Mouse (Mus musculus): Measurements from ENCODE around the gene H2-Aa. TPM values are rescaled to one million over a fixed set of nuclear protein-coding genes. Genes with fewer than 3 reads are reported as not detected.
A peak's percentile ranks its signal among the peaks of the same experiment; 100 is the strongest.
"Not testable (repeated sequence)": the region's sequence is repeated elsewhere in the genome, so short reads cannot be mapped to it uniquely, and the experiment has no call there.

The H2-Aa gene
- total RNA-seq (2022) = 100 to 1,000 TPM in 3 of 4 experiments, 10 to 100 TPM in 1; 77.6 to 181 (median 140) TPM

DNA sequence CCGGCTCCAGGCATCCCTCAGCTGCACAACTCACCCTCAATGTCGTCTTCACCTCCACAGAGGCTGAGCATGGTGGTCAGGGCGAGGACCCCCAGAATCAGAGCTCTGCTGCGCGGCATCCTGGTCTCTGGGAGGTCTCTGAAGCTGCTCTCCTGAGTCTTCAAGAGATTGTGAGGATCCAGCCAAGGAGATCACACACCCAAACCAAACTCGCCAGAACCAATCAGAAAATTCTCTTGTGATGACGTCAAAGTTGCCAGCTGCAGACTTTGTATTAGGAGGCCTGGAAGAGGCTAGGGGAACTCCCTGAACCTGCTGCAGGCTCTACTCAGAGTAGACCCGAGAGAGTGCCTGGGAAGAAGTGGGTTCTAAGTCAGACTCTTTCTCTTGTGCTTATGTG lies at the start of gene H2-Aa:
Gene H2-Aa (minus strand): TSS at position 176 of the 400 bp plus-strand sequence.
- peak; percentile 86 for DNase-seq

DNA sequence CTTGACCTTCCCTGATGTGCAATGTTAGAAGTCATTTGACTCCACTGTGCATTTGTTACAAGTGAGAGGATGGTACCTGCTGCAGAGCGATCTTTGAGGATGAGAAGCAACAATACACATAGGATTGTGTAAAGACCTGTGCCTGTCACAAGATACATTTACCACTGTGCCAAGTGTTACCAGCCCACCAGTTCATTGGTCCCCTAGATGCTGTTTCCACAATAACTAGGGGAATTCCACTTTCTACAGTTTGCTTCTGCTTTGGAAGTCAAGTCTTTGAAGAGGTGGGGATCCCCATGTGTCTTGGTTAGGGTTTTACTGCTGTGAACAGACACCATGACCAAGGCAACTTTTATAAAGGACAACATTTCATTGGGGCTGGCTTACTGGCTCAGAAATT lies 43.6 kb upstream of the H2-Aa start:
- no peak for DNase-seq

DNA sequence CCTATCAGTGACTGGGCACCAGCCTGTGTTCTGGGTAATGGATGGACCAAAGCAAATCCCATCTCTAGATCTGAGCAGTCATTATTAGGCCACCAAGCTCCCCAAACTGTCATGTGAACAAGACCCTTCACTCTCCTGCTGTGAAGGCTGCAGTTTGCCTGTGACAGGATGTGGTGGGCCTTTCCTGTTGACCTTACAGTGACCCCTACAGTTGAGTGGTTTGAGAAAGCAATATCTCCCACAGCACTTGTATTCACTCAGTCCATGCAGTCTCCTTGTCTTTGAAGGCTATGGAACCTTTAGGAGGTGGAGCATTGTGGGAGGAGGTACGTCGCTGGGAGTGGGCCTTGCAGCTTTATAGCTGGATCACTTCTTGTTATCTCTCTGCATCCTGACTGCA lies 42.2 kb upstream of the H2-Aa start:
- DNase-seq = no peak

DNA sequence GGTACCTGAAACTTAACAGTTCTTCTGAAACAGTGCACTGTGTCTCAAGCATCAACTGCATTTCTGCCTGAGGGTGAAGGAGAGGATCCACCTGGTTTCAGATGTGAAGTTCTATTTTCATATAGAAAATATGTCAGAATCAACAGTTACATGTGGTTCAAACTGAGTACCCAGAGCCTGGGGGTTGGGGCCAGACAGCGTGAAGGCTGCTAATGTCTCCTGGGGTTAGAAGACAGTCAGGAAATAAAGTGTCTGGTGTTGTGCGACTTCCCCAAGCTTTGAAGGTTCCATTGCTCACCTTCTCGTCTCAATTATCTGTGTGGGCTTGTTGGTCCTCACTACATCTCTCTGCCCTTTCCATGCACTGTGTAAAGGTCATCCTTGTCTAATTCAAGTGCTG lies 38.8 kb upstream of the H2-Aa start:
- no peak for DNase-seq

DNA sequence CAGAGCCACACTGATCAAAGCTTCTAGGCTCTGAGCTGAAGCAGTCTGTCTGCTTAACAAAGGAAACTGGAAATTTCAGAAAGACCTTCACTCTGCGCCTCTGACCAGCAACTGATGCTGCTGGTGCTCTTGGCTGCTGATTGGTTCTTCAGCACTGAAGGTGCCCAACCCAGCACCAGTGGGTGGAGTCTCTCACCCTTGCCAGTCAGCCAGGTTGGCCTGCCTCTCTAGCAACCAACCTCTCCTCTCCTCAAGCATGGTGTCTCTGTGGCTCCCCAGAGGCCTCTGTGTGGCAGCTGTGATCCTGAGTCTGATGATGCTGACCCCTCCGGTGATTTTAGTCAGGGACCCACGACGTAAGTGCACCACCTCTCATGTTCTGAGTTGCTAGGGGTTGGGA lies 37.8 kb upstream of the H2-Aa start, which contains the start of gene H2-Eb2:
Gene H2-Eb2 (plus strand): TSS at position 230 of the 400 bp plus-strand sequence.
- no peak for DNase-seq

DNA sequence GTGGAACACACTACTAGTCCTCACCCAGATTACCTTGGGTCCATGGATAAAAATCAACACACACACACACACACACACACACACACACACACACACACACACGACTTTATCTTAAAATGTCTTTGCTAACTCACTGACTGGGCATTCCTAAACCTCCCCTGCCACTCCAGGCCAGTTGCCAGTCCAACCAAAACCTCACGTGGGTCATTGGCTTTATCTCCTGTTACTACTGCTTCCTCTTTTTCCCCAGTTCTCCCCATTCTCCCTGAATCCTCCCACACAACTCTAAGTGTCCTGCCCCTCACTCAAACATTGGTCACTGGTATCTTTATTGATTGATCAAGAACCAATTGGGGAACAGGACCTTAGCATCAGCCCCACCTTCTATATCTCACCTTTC lies 29.7 kb upstream of the H2-Aa start:
- no peak for DNase-seq

DNA sequence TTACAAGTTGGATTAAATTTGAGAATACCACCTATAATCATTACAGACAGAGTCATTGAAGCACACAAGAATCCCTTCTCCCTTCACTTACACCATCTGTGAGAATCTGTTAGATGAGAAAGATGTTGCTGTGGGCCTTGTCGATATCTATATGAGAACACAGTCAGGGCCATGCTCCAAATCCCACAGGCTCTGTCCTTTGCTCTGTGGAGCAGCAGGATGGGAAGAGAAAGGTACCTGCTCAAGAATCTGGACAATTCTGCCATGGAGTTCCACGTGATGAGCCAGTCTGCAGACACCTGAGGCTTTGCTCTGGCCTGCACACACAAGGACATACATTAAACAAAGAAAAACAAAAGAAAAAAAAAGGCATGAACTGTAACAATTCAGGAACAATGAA lies 29.1 kb upstream of the H2-Aa start:
- no peak for DNase-seq

DNA sequence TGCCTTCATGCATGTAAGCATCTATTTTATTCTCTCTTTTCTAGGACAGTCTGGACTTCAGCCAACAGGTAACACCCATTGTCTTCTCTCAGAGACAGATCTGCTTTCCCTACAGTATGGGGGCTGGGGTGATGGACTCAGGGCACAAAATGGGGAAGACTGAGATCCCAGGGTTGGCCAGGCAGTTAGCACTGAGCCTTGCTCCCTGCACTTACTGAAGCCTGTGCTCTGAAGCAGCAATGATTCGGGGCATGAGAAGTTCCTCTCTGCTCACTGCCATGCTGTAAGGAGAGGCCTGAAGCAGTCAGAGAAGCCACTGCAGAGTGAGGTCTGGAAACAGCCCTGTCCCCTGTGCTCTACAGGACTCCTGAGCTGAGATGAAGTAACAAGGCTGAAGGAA lies 27.9 kb upstream of the H2-Aa start:
- no peak for DNase-seq

DNA sequence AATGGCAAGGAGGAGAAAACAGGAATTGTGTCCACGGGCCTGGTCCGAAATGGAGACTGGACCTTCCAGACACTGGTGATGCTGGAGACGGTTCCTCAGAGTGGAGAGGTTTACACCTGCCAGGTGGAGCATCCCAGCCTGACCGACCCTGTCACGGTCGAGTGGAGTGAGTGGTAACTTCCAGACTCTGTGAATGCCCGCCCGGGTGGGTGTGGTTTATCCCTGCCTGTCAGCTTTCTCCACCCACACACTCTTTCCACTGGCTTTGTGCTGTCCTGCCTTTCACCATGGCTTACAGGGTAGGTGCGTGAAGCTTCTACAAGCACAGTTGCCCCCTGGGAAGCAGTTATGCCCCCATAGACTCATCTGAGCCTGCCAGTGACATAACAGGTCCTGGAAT lies 26.7 kb upstream of the H2-Aa start:
- no peak for DNase-seq

DNA sequence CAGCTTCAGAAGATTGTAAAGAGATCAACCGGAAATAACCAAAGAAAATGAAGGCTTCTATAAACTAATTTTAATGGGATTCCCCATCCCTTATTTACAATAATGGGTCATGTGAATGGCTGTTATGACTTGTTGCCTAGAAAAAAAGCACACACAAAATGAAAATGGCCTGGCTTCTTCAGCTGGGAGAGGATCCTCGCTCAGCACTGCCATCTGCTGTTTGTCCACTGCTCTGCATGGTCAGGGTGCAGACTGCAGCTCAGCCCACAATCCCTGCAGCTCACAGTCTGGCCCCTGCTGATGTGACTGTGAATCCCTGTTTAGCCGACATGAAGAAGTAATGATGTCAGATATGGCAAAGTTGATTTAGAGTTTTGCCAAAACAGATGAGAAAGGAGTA lies 25.8 kb upstream of the H2-Aa start:
- peak; percentile 47 for DNase-seq

DNA sequence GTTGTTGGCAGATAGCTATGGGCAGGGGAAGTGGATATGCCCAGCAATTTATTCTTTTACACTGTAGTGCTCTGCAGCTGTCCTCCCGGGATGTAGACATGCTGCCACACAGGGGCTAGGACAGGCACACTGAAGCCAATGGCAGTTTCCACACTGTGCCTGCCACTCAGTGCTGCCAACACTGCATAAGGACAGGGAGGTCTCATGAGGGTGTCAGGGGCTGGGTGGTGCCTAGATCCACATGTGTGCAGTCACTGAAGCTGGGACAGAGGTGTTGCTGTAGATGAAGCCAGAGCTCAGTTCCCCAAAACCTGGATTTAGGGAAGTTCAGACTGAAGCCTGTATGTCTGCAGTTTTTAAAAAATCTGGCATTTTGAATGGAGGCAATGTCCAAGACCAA lies 24.6 kb upstream of the H2-Aa start:
- DNase-seq = no peak

DNA sequence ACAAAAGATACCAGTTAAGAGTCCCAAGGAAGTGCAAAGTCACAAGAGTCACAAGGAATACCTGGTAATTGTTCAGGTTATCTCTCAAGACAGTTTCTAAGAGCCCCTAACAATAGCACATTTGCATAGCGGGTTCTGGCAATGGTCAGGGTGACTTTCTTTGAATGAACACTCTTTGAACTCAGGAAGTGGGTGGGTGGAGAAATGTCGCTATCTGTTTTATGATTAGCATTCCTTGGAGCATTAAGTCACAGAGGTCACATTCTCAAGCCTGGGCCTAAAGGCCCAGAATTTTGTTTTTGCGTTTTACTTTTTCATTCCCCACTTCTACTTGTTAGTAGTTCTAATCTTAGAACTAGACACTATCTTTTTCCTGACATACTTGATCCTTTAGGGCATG lies 22.9 kb upstream of the H2-Aa start:
- DNase-seq = not testable (repeated sequence)

DNA sequence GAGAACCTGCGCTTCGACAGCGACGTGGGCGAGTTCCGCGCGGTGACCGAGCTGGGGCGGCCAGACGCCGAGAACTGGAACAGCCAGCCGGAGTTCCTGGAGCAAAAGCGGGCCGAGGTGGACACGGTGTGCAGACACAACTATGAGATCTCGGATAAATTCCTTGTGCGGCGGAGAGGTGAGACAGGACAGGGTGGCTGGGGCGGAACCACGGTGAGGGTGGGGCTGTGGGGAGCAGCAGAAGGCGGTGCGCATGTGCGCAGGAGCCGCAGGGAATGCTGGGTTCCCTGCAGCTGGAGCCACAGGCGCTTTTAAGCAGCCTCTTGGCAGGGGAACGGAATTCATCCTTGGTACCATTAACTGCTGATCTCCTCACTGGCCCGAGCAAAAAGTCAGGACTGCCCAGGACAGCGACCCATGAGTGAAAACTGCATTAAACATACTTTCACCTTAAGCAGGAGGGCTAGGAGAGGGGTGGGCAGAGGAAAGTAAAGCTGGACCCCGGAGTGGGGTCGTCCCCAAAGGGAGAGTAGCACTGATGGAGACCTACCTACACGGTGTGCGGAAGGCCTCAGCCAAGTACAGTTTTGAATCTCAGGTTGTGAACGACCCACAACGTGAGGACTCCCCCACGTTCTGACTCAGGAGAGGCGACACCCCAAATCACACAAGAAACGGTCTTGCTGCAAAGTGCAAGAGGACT lies 22.2 kb upstream of the H2-Aa start:
- DNase-seq = peak; percentile 52

DNA sequence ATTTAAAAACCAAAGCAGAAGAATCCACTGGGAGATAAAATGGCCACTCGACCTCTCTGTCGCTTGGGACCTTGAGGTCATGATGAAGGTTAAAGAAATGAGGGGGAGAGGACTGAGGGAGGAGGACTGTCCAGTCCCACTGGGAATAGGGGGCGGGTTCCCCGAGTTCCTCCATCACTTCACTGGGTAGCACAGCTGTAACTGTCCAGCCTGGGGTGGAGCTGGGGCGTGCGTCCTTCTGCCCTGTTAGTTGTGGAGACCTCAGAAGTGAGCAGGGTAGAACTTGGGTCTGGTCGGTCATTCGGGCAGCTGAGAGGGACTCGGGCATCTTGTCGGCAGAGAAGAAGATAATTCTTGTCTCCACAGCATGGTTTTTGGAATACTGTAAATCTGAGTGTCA lies 21.6 kb upstream of the H2-Aa start:
- no peak for DNase-seq

DNA sequence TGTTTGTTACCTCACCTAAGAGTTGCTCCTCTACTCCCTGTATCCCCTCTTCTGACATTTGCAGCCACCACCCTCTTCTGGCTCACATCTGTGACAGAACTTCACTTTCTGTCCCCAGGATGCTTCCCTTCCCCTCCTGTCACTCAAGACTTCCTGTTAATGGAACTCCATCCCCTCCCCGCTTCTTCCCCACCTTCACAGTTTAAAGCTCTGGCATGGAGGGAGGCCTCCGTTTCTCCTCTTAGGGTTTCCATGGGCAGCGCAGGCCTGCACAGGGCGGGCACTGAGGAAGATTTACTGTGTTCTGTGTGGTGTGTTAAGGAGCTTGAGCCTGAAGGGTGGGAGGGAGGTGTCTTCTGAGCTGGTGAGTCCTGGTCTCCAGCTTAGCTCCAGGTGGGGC lies 20.5 kb upstream of the H2-Aa start:
- no peak for DNase-seq

DNA sequence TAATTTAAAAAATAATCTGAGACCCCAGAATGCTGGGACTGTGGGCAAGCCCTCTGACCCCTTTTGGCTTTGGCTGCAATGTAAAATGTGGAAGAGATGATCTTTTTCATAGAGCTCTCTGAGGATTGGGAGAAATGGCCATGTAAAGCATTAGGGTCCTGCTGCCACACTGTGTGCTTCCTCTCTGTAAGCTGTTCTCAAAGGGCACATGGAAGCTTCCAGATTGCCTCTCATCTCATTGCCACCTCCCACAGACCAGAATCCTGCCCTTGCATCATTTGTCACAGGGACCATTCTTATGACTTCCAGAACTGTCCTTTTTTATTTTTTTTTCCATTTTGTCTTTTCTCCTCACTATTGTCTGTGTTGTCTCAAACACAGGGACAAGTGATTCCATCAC lies 19.6 kb upstream of the H2-Aa start:
- no peak for DNase-seq

DNA sequence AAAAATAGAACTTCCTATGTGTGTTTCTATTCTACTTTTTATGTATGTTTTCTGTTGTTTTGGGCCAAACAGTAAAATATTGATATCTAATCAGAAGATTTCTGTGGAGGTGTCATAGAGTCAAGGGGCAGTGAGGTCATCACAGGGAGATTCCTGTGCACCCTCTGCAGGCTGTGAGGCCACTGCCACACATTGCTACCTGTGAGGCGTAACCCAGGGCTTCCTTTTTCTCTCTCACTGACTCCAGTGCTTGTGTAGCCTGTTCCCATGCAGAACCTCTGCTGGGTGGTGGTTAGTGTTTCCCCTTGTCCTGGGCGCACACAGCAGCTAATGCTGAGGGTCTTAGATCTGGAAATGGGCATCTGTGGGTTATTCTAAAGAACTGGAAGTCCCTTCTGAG lies 18.8 kb upstream of the H2-Aa start:
- DNase-seq = no peak

DNA sequence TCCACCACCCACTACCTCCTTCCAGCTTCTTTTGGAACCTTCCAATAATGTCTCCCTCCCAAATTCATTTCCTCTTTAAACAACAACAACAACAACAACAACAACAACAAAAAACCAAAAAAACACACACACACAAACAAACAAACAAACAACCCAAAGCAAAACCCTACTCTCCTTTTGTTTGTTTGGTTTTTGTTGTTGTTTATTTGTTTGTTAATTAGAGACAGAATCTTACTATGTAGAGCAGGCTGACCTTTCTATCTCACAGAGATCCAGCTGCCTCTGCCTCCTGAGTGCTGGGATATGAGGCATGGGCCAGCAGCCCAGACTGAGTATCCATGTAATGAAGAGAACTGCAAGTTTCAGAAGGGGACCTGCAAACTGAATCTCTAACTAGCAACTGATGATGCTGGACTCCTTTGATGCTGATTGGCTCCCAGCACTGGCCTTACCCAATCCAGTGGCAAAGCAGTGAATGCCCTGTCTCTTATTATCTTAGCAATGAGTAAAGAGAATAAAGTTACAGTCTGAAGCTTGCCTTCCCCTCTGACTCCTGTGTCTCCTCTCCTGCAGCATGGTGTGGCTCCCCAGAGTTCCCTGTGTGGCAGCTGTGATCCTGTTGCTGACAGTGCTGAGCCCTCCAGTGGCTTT lies 17.9 kb upstream of the H2-Aa start, which contains the start of gene H2-Eb1:
Gene H2-Eb1 (plus strand): TSS at position 488 of the 651 bp plus-strand sequence.
- DNase-seq = peak; percentile 81

DNA sequence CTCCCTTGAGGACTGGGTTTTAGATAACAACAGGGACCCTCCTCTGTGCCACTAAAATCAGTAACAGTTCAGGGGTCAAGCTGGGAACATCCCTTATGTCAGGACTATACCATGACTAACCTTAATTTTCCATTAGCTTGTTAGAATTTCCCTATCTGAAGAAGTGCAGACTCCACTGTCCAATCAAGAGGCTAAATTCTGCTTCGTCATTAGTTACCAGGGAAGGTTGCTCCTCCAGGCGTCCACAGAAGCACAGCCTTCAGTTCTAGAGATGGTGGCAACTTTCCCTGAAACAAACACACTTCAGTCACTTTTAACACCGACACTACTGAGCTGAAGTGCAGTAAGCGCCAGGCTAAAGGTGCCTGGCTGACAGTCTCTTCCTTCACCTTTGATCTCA lies 17.1 kb upstream of the H2-Aa start:
- peak; percentile 69 for DNase-seq

DNA sequence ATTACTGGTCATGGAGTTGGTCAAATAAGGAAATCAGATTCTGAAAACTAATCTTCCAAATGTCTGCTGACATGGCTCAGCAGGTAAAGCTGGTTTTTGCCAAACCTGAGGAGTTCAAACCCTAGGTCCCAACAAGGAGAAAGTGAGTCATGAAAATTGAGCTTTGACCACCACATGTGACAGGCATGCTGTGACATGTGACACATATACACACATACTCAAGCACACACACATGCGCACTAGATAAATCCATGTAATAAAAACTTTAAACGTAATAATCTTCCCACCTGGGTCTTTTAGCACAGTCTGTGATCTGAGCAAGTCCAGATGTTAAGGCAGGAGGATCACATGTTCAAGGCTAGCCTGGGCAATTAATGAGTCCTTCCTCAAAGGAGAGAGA lies 16.2 kb upstream of the H2-Aa start:
- DNase-seq = no peak

DNA sequence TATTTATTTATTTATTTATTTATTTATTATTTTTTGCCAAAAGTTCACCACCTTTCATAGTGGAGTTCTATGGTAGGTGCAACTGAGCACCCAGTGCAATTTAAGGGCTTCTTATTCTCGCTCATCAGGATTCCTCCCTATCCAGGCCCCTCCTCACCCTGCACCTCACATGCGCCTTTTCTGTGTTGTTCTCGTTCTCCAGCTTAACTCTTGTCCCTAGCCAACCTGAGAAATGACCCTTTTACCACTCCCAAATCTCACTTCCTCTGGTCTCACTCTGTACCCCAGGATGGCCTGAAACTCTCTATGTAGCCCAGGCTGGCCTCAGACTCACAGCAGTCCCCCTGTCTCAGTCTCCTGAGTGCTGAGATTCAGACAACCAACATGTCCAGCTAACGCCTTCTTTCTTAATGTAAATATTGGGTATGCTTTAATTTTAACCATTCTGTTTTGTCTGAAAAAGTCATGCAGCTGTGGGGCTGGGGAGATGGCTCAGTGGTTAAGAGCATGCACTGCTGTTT lies 14.1 kb upstream of the H2-Aa start:
- no peak for DNase-seq

DNA sequence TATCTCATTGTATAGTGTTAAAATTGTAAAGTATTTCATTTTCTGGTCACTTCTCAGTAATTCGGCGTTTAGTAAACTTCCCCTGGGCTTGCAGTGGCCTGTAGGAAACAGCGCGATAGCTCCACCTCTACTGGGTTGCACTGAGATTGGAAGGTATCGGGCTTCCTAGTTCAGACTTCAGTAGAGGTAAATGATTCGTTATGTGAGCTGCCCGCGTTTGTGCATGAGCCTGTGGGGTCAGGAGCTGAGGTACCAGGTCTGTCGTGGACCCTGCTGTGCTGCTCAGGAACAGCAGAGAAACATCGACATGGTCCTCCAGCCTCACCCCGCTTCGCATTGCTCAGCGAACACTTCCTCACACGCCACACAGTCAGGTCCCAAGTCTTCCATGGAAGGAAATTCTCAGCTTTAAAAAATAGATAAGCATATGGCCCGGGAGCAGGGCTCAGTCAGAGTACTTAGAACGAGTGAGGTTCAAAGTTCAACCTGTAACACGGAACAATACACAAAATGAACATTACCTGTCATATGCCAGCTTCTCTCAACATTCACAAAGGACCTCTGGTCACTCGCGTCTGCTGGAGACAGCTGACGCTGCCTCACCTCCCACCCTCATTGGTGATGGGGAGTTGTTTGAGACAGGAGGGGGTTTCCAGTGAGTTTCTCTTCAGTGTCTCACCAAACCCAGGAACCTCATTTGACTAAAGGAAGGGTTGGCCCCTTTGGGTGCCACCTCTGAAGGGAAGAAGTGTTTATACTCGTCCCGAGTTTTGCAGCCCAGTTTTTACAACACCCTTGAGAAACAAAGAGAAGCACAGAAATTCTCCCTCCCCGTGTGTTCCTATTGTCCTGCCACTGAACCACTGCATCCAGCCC lies 13.3 kb upstream of the H2-Aa start:
- DNase-seq = no peak

DNA sequence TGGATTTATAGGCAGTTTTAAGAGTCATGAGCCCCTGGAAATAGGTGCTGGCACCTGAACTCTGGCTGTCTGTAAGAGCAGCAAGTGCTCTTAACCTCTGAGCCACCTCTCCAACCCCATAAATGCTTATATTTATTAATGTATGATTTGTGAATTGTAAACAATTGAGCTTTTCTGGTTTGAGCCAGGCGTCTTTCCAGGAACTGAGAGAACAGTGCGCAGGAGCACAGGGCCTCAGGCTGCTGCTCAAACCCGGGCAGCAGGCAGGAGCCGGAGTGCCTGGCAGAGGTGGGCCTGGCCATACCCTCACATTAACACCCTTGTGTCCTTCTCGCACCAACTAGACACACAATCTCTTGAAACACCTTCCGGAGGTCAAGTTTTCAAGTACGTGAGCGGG lies 12.4 kb upstream of the H2-Aa start:
- DNase-seq = no peak

Data from adrenal gland, adult 8-10 months (tissue).